Mouse (Mus musculus) embryonic facial prominence, embryonic 14.5 days (tissue): ENCODE data around the gene Homer1. TPM values are rescaled to one million over a fixed set of nuclear protein-coding genes. Genes with fewer than 3 reads are reported as not detected.

Source experiments
- ATAC-seq: fragments of 200-750 bp; cut with Nextera tagmentation; 2 replicates; pipeline ENCODE4 v1.8.0; 2017; ENCODE audit warnings: low read depth, moderate number of reproducible peaks, moderate TSS enrichment
- DNase-seq: peaks from one replicate; pipeline ENCODE4 v3.0.0-alpha.2; 2015; ENCODE audit warnings: low spot score
- H3K27ac ChIP-seq: fragments of 300-500 bp; sonication (generic); replicated peaks from 2 replicates; pipeline ENCODE4 v1.5.1; 2014; ENCODE audit warnings: low read depth, mild to moderate bottlenecking, low read length, moderate library complexity
- H3K27me3 ChIP-seq: fragments of 300-500 bp; sonication (generic); replicated peaks from 2 replicates; pipeline ENCODE4 v1.6.1; 2014; ENCODE audit warnings: low read length; ENCODE audit not compliant: control insufficient read depth, insufficient read depth
- H3K36me3 ChIP-seq: fragments of 300-500 bp; sonication (generic); 2 replicates; pipeline ENCODE4 v1.6.1; 2014; ENCODE audit warnings: low read length, mixed read lengths; ENCODE audit not compliant: control insufficient read depth, insufficient read depth
- H3K4me1 ChIP-seq: fragments of 300-500 bp; sonication (generic); 2 replicates; pipeline ENCODE4 v1.6.1; 2014; ENCODE audit warnings: antibody characterized with exemption, low read length; ENCODE audit not compliant: control insufficient read depth, insufficient read depth
- H3K4me2 ChIP-seq: fragments of 300-500 bp; sonication (generic); 2 replicates; pipeline ENCODE4 v1.6.1; 2014; ENCODE audit warnings: low read depth, mild to moderate bottlenecking, low read length, moderate library complexity, mixed read lengths
- H3K4me3 ChIP-seq: fragments of 300-500 bp; sonication (generic); 2 replicates; pipeline ENCODE4 v1.5.1; 2014; ENCODE audit warnings: low read depth, mild to moderate bottlenecking, low read length
- H3K9ac ChIP-seq: fragments of 300-500 bp; sonication (generic); 2 replicates; pipeline ENCODE4 v1.6.1; 2014; ENCODE audit warnings: low read depth, mild to moderate bottlenecking, low read length, moderate library complexity, mixed read lengths
- H3K9me3 ChIP-seq: fragments of 300-500 bp; sonication (generic); 2 replicates; pipeline ENCODE4 v1.6.1; 2016; ENCODE audit warnings: low read length; ENCODE audit not compliant: control insufficient read depth
- WGBS: fragments of 180-500 bp; shearing (Covaris S2); extraction: QIAGEN DNeasy Blood & Tissue Kit; methylation state at CpG from one replicate; pipeline ENCODE4 v1.1.7; 2014; 5-methylcytosine and 5-hydroxymethylcytosine counted together
- polyA plus RNA-seq: library from polyadenylated mRNA; unstranded; fragments of >200 nt; fragmentation: Nextera tagmentation; extraction: Ambion mirVana; gene quantifications from 2 replicates; pipeline ENCODE4 v1.2.1, GENCODE M21; 2014

Gene Homer1
- polyA plus RNA-seq, 1 experiment from 2014 or later, result 9.1 TPM

GRCm38 (mm10) chr13:93314322-93314721 is 14.9 kb downstream of the Homer1 start:
- no peaks in the 10 kb centered on the region for H3K27me3 ChIP-seq
- DNase-seq, result no peak
- H3K36me3 ChIP-seq, result no peaks in the 10 kb centered on the region
- no peak overlapping the region for H3K4me3 ChIP-seq
- no peaks in the 10 kb centered on the region for H3K9me3 ChIP-seq
- peaks cover 2% of the 10 kb centered on the region; the same call in 1 of the 2 replicates for H3K4me1 ChIP-seq
- no peak overlapping the region for H3K4me2 ChIP-seq
- no peak overlapping the region for H3K9ac ChIP-seq
- 86% methylated on average over 4 of the region's 4 CpGs for WGBS
- no peak overlapping the region for H3K27ac ChIP-seq
- no peak for ATAC-seq

GRCm38 (mm10) chr13:93320089-93320488 is 20.7 kb downstream of the Homer1 start:
- no peak for DNase-seq

GRCm38 (mm10) chr13:93326326-93326725 is 26.9 kb downstream of the Homer1 start:
- Histone ChIP-seq H3K9me3 (no peaks in the 10 kb centered on the region), H3K4me3 (no peak overlapping the region), H3K4me1 (no peaks in the 10 kb centered on the region), H3K27me3 (no peaks in the 10 kb centered on the region), H3K36me3 (no peaks in the 10 kb centered on the region), H3K9ac (no peak overlapping the region), H3K4me2 (no peak overlapping the region), H3K27ac (no peak overlapping the region)
- DNase-seq (no peak), ATAC-seq (no peak)
- WGBS, result 79% methylated on average over 3 of the region's 3 CpGs

More at GRCm38 (mm10) chr13:93320089-93320488, 20.7 kb downstream of the Homer1 start:
- no peaks in the 10 kb centered on the region for H3K36me3 ChIP-seq
- H3K9ac ChIP-seq, result no peak overlapping the region
- 81% methylated on average over 5 of the region's 5 CpGs for WGBS
- H3K4me1 ChIP-seq, result no peaks in the 10 kb centered on the region
- H3K4me2 ChIP-seq, result no peak overlapping the region
- H3K4me3 ChIP-seq, result no peak overlapping the region
- no peak for ATAC-seq
- no peak overlapping the region for H3K27ac ChIP-seq
- no peaks in the 10 kb centered on the region for H3K9me3 ChIP-seq
- H3K27me3 ChIP-seq, result no peaks in the 10 kb centered on the region

- H3K9ac ChIP-seq, result no peak overlapping the region
- ATAC-seq, result no peak
- WGBS, result 94% methylated on average over 2 of the region's 2 CpGs
Observed at GRCm38 (mm10) chr13:93331721-93332120, 32.3 kb downstream of the Homer1 start.

GRCm38 (mm10) chr13:93332491-93332890 is 33.1 kb downstream of the Homer1 start:
- Histone ChIP-seq H3K9ac (no peak overlapping the region), H3K27me3 (no peaks in the 10 kb centered on the region), H3K4me2 (no peak overlapping the region), H3K4me3 (no peak overlapping the region), H3K27ac (no peak overlapping the region), H3K9me3 (no peaks in the 10 kb centered on the region), H3K4me1 (no peaks in the 10 kb centered on the region), H3K36me3 (no peaks in the 10 kb centered on the region)
- DNase-seq, result no peak
- ATAC-seq, result no peak
- 93% methylated on average over 13 of the region's 13 CpGs for WGBS

More at GRCm38 (mm10) chr13:93331721-93332120, 32.3 kb downstream of the Homer1 start:
- no peaks in the 10 kb centered on the region for H3K36me3 ChIP-seq
- no peak for DNase-seq
- no peaks in the 10 kb centered on the region for H3K27me3 ChIP-seq
- H3K4me1 ChIP-seq, result no peaks in the 10 kb centered on the region
- H3K27ac ChIP-seq, result no peak overlapping the region
- no peak overlapping the region for H3K4me2 ChIP-seq
- H3K9me3 ChIP-seq, result no peaks in the 10 kb centered on the region
- no peak overlapping the region for H3K4me3 ChIP-seq

- DNase-seq, result no peak
- ATAC-seq, result no peak
- no peaks in the 10 kb centered on the region; the same call in 1 of the 2 replicates for H3K4me1 ChIP-seq
- no peak overlapping the region for H3K4me2 ChIP-seq
- H3K36me3 ChIP-seq, result no peaks in the 10 kb centered on the region
- H3K9me3 ChIP-seq, result no peaks in the 10 kb centered on the region
- no peaks in the 10 kb centered on the region for H3K27me3 ChIP-seq
- H3K27ac ChIP-seq, result no peak overlapping the region
- no peak overlapping the region for H3K9ac ChIP-seq
- H3K4me3 ChIP-seq, result no peak overlapping the region
- WGBS, result 68% methylated on average over 3 of the region's 3 CpGs
Observed at GRCm38 (mm10) chr13:93335337-93335736, 35.9 kb downstream of the Homer1 start.

GRCm38 (mm10) chr13:93338394-93338793 is 39.0 kb downstream of the Homer1 start:
- Histone ChIP-seq H3K27ac (no peak overlapping the region), H3K9ac (no peak overlapping the region), H3K4me3 (no peak overlapping the region), H3K4me2 (no peak overlapping the region), H3K9me3 (no peaks in the 10 kb centered on the region), H3K4me1 (no peaks in the 10 kb centered on the region; the same call in 1 of the 2 replicates), H3K36me3 (no peaks in the 10 kb centered on the region), H3K27me3 (no peaks in the 10 kb centered on the region)
- peak; percentile 5 for DNase-seq
- WGBS, result 46% methylated on average over 5 of the region's 5 CpGs
- ATAC-seq, result no peak

GRCm38 (mm10) chr13:93340555-93341278 is 41.3 kb downstream of the Homer1 start:
- no peak overlapping the region for H3K4me2 ChIP-seq
- H3K9ac ChIP-seq, result no peak overlapping the region
- no peaks in the 10 kb centered on the region for H3K9me3 ChIP-seq
- H3K36me3 ChIP-seq, result no peaks in the 10 kb centered on the region
- H3K27me3 ChIP-seq, result no peaks in the 10 kb centered on the region
- no peak overlapping the region for H3K27ac ChIP-seq
- DNase-seq (no peak), ATAC-seq (no peak)
- 78% methylated on average over 3 of the region's 3 CpGs for WGBS
- no peaks in the 10 kb centered on the region; the same call in 1 of the 2 replicates for H3K4me1 ChIP-seq
- no peak overlapping the region for H3K4me3 ChIP-seq

GRCm38 (mm10) chr13:93342641-93343040 is 43.2 kb downstream of the Homer1 start:
- ATAC-seq, result no peak
- Histone ChIP-seq H3K27ac (no peak overlapping the region), H3K4me1 (no peaks in the 10 kb centered on the region; the same call in 1 of the 2 replicates), H3K9ac (no peak overlapping the region), H3K9me3 (no peaks in the 10 kb centered on the region), H3K36me3 (no peaks in the 10 kb centered on the region), H3K4me3 (no peak overlapping the region), H3K27me3 (no peaks in the 10 kb centered on the region), H3K4me2 (no peak overlapping the region)
- 79% methylated on average over 5 of the region's 5 CpGs for WGBS
- DNase-seq, result no peak
